Mouse (Mus musculus) bone marrow macrophage, adult 2 months (primary cell): ENCODE data around the gene Cdk14.

Experiments
- CTCF ChIP-seq: IDR thresholded peaks from 2 replicates; pipeline ENCODE4 v1.5.1; 2012; ENCODE audit warnings: low read depth, mild to moderate bottlenecking, low read length, moderate library complexity
- POLR2A ChIP-seq: IDR thresholded peaks from 2 replicates; pipeline ENCODE4 v1.6.1; 2012; ENCODE audit warnings: mild to moderate bottlenecking, low read depth, low read length, borderline replicate concordance

DNA sequence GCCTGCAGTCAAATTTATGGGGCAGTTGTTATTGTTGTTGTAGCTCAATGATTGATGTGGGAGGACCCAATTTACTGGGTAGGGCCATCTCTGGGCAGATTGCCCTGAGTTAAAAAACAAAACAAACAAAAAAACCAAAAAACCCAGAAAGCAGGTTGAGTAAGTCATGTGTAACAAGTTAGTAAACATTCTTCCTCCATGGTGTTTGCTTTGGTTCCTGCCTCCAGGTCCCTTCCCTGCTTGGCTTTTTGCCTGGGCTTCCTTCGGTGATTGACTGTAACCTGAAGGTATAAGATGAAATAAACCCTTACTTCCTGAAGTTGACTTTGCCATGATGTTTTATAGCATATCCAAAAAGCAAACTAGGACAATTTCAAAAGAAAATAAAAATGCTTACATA, 377.4 kb downstream of the Cdk14 start:
- TF ChIP-seq CTCF (no peak), POLR2A (no peak)
